Mouse (Mus musculus): ENCODE data around the gene Leng9. TPM values are rescaled to one million over a fixed set of nuclear protein-coding genes. Genes with fewer than 3 reads are reported as not detected.
A peak's percentile ranks its signal among the peaks of the same experiment; 100 is the strongest.

The Leng9 gene
- polyA plus RNA-seq, 1 experiment from 2014 or later, result 6.6 TPM

DNA sequence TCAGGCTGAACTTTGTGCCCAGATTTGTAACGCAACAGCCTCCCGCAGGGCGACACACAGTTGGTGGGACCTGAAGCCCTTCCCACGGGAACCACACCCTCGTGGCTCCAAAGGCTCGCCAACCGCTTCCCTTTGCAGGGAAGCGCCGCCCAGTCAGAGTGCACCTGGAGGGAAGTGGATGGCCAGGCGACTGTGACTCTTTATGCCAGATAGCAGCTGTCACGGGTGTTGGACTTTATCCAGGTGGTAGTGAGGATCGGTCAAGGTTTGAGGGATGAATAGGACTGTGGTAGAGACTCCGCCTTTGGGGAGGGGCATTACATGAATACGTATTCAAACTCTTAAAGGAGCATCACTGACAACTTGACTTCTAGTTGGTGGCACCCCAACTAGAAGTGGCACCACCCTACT, 642 bp upstream of the Leng9 start:
- peak overlapping the region; percentile 81 for H3K9ac ChIP-seq (replicated peaks)
- no peaks in the 10 kb centered on the region for H3K9me3 ChIP-seq (replicated peaks)
- peak; percentile 23 for ATAC-seq (ENCODE audit: low FRiP score)
- peaks cover 25% of the 10 kb centered on the region for H3K36me3 ChIP-seq
- H3K4me1 ChIP-seq, result peaks cover 37% of the 10 kb centered on the region
- H3K27ac ChIP-seq (replicated peaks), result no peak overlapping the region
- WGBS, result 2% methylated on average over 14 of the region's 14 CpGs
- H3K4me3 ChIP-seq (replicated peaks), result peak overlapping the region; percentile 69
- peak overlapping the region; percentile 85 for H3K4me2 ChIP-seq
- H3K27me3 ChIP-seq (replicated peaks), result peaks cover 23% of the 10 kb centered on the region

DNA sequence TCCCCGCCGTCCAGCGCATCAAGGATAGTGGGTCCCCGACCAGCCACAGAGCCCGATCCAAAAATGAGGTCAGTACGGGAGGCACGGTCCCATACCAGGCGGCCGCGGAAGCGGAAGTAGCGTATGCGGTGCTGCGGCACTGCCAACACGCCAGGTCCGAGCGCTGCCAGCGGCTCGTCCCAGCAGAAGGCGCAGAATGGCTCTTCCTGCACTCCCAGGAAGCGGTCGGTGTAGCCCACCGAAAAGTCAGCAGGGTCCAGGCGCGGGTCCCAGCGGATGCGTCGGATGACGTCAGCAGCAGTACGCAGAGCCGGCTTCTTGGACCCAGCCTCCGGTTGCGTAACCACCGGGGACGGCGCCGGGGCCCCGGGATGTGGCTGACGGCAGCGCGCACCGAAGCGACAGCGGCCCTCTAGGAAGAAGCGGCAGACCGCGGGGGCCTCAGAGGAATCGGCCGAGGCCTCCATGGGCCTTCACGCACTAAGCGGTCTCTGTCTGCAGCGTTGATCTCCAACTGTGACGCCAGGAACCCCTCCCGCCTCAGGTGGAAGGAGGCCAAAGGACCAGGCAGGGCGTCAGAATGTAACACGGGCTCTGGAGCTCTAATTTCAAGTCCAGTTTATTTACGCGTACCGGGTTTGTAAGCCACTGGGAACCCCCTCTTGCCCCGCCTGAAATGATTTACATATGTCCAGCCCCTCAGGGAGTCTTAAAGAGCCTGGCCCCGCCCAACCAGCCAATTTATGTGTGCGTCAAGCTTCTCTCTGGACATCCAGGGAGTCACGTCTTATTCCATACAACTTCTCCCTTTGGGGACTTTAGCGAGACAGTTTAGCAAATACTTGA, 742 bp downstream of the Leng9 start:
- Histone ChIP-seq H3K4me2 (peak overlapping the region; percentile 85), H3K4me3 (replicated peaks) (peak overlapping the region; percentile 69), H3K4me1 (peaks cover 37% of the 10 kb centered on the region), H3K36me3 (peaks cover 38% of the 10 kb centered on the region), H3K9ac (replicated peaks) (peak overlapping the region; percentile 81), H3K27ac (replicated peaks) (peak overlapping the region; percentile 93), H3K9me3 (replicated peaks) (no peaks in the 10 kb centered on the region), H3K27me3 (replicated peaks) (peaks cover 23% of the 10 kb centered on the region)
- peak; percentile 82 for ATAC-seq (ENCODE audit: low FRiP score)
- WGBS, result under 1% methylated on average over 64 of the region's 64 CpGs

DNA sequence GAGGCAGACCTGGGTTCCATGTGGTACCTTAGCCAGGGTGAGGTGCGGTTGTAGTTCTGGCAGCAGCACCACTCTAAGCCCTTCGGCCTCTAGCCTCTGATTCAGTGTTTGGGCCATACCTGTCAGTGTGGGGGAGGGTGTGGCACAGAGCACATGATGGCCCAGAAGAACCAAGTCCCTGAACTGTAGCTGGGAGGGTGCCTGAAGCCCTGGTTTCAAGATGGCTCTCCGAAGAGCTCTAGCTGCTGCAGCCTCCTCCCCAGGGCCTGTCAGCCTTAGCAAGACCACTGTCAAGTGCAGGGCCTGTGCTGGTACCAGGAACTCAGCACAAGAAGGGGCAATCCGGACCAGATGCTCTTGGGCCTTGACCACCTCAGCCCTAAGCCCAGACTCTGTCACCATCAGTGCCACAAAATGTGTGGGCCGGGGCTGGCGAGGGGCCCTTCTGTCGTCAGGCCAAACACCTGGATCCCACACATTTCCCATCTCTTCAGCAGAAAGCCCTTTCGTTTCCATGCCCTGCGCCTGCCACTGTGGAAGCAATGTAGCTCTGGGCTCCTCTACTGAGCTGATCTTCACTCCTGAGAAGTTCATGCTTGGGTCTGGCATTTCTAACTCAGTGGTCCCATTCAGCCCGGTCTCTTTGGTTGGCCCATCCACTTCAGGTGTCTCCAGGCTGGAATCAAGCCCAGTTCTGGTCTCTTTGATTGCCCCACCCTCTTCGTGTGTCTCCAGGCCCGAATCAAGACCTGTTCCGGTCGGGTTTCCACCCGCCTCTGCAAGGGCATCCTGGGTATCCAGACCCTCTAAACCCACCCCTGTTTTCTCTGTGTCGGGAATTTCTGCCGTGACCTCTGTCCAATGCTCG, 1.6 kb downstream of the Leng9 start:
- peaks cover 47% of the 10 kb centered on the region for H3K36me3 ChIP-seq
- peak overlapping the region; percentile 69 for H3K4me3 ChIP-seq (replicated peaks)
- H3K9ac ChIP-seq (replicated peaks), result peak overlapping the region; percentile 81
- H3K9me3 ChIP-seq (replicated peaks), result no peaks in the 10 kb centered on the region
- 24% methylated on average over 18 of the region's 18 CpGs for WGBS
- H3K27ac ChIP-seq (replicated peaks), result peak overlapping the region; percentile 93
- H3K4me1 ChIP-seq, result peaks cover 37% of the 10 kb centered on the region
- peak overlapping the region; percentile 85 for H3K4me2 ChIP-seq
- peaks cover 20% of the 10 kb centered on the region for H3K27me3 ChIP-seq (replicated peaks)
- peak; percentile 26 for ATAC-seq (ENCODE audit: low FRiP score)

DNA sequence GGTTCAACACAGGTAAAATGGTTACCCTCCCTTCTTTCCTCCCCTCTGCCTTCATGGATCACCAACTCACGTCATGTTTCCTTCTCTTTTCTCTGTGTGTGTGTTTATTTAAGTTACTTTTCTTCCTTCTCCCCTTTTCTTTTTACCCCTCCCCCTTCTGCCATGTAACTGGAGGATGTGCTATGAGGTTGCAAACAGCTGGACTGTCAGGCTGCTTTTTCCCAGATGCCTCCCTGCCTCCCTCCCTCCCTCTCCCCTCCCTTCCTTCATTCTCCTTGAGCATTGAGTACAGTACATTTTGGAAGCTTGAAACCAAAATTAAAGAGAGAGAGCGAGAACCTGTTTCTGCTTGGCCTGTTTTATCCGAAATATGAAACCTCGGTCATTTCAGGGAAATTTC, 2.3 kb downstream of the Leng9 start:
- peaks cover 15% of the 10 kb centered on the region for H3K27me3 ChIP-seq (replicated peaks)
- peaks cover 37% of the 10 kb centered on the region for H3K4me1 ChIP-seq
- no peak for ATAC-seq (ENCODE audit: low FRiP score)
- H3K9me3 ChIP-seq (replicated peaks), result no peaks in the 10 kb centered on the region
- WGBS, result 91% methylated on average over 4 of the region's 4 CpGs
- H3K4me2 ChIP-seq, result peak overlapping the region; percentile 85; the same call in 1 of the 2 replicates
- H3K27ac ChIP-seq (replicated peaks), result peak overlapping the region; percentile 93; the same call in 1 of the 2 replicates
- H3K4me3 ChIP-seq (replicated peaks), result no peak overlapping the region
- H3K36me3 ChIP-seq, result peaks cover 54% of the 10 kb centered on the region
- H3K9ac ChIP-seq (replicated peaks), result no peak overlapping the region

DNA sequence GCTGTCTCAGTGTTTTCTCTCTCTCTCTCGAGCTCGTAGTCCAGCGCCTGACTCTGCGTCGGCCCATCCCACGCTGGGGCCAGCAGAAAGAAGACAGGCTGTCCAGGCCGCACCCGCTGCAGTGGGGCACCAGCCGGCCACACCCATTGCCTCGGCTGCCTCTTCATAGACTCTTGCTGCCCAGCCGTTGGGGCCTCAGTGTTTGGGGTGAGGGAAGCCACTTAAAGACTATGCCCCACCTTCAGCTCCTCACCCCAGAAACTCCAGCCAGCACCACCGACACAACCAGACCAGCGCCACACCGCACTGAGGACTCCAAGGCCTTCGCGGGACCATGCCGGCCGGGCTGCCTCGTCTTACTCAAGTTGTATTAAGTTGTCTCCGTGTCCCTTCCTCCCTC, 2.8 kb downstream of the Leng9 start:
- peaks cover 59% of the 10 kb centered on the region for H3K36me3 ChIP-seq
- H3K9ac ChIP-seq (replicated peaks), result no peak overlapping the region
- H3K9me3 ChIP-seq (replicated peaks), result no peaks in the 10 kb centered on the region
- no peak overlapping the region for H3K27ac ChIP-seq (replicated peaks)
- H3K4me2 ChIP-seq, result no peak overlapping the region
- no peak overlapping the region for H3K4me3 ChIP-seq (replicated peaks)
- 90% methylated on average over 20 of the region's 20 CpGs for WGBS
- H3K27me3 ChIP-seq (replicated peaks), result peaks cover 11% of the 10 kb centered on the region
- H3K4me1 ChIP-seq, result peaks cover 37% of the 10 kb centered on the region
- no peak for ATAC-seq (ENCODE audit: low FRiP score)

DNA sequence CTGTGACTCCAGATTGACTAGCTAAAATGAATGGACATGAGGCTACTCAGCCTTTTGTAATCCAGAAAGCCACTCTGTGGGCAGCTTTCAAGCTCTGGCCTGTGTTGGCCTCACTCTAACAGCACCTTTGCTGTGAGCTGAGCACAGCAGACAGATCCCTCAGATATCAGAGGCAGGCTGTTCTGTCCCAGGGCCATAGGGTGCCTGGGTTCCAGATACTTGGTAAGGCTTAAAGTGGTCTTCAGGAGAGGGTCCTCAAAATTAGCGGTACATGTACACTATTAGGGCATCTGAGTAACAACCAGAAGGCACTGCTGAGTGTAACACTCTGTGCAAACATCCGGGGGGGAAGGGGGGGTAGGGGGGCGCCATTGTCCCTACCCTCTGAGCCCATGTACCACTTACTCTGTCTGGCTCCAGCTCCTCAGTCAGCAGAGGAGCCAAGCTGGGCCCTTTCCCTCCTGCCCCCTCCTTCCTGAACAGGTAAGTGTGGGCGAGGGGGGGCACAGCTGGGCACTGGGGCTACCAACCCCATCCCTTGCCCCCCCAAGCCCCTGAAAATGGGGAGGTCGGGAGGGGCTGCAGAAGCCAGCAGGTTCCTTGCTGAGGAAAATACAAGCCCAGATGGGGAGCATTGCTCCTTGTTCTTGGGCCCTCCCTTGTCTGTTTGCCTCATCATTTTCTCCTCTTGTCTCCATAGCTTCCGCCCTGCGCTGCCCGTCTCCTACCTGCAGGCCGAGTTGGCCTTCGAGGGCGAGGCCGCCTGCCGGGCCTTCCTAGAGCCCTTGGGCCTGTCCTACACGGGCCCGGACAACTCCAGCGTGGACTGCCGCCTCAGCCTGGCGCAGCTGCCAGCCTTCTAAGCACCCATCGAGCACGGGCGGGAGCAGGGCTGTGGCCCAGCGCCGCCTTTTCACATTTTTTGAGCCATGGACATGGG, 3.7 kb downstream of the Leng9 start:
- Histone ChIP-seq H3K4me2 (no peak overlapping the region), H3K36me3 (peaks cover 68% of the 10 kb centered on the region), H3K4me3 (replicated peaks) (no peak overlapping the region), H3K9me3 (replicated peaks) (no peaks in the 10 kb centered on the region), H3K4me1 (peaks cover 35% of the 10 kb centered on the region), H3K9ac (replicated peaks) (no peak overlapping the region), H3K27ac (replicated peaks) (no peak overlapping the region), H3K27me3 (replicated peaks) (peaks cover 6% of the 10 kb centered on the region)
- WGBS, result 95% methylated on average over 23 of the region's 23 CpGs
- no peak for ATAC-seq (ENCODE audit: low FRiP score)

DNA sequence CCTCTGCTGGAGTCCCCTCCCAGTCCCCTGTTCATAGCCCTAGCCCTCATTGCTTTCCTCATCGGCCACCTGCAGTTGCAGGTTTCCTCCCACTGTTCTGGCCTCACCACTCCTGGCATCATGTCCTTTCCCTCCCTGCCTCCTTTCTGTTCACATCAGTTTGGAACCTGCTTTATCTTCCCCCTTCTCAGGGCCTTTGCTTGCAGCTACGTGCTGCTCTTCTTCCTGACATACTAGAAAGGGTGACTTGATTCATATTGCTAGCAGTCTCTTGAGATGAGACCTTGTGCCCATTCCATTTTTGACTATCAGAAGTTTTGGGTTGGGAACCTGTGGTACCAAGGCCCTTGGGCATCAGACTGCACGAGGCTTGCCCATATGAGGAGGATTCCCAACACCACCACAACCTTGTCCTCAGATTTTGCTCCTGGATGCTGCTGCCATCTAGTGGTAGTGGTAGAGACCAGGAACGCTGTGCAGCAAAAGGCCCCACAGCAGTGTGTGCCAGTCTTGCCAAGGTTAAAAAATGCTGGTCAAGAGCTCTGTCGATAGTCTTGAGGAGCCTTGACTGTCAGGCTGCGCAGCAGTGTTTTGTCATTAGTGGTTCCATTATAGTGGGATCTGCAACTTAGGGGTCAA, 4.5 kb downstream of the Leng9 start:
- Histone ChIP-seq H3K4me3 (replicated peaks) (no peak overlapping the region), H3K4me1 (peaks cover 27% of the 10 kb centered on the region), H3K4me2 (no peak overlapping the region), H3K9me3 (replicated peaks) (no peaks in the 10 kb centered on the region), H3K27ac (replicated peaks) (no peak overlapping the region), H3K27me3 (replicated peaks) (no peaks in the 10 kb centered on the region), H3K36me3 (peaks cover 76% of the 10 kb centered on the region), H3K9ac (replicated peaks) (no peak overlapping the region)
- no peak for ATAC-seq (ENCODE audit: low FRiP score)
- WGBS, result 67% methylated on average over 6 of the region's 6 CpGs

DNA sequence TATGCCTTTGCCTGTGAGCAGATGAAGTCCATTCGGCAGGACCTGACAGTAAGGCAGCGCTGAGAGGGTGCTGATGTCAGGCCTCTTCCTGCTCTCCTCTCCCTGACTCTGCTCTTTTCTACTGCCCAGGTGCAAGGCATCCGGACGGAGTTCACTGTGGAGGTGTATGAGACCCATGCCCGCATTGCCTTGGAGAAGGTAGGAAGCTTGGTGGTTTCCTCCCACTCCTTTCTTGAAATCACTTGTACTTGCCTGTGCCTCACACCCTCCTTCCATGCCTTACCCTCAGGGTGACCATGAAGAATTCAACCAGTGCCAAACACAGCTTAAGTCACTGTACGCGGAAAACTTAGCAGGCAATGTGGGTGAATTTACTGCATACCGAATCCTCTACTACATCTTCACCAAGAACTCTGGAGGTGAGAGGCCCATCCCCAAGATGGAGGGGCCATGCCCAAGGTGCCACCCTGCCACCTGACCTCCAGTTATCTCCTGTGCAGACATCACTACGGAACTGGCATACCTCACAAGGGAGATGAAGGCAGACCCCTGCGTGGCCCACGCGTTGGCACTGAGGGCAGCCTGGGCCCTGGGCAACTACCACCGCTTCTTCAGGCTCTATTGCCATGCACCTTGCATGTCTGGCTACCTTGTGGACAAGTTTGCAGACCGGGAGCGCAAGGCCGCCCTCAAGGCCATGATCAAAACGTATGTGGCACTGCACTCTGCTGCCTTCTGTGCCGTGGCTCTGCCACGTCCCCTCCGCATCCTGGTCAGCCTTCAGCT, 5.2 kb downstream of the Leng9 start:
- Histone ChIP-seq H3K27ac (replicated peaks) (no peak overlapping the region), H3K4me2 (no peak overlapping the region), H3K4me3 (replicated peaks) (no peak overlapping the region), H3K4me1 (peaks cover 20% of the 10 kb centered on the region), H3K9ac (replicated peaks) (no peak overlapping the region), H3K27me3 (replicated peaks) (no peaks in the 10 kb centered on the region), H3K9me3 (replicated peaks) (no peaks in the 10 kb centered on the region), H3K36me3 (peaks cover 83% of the 10 kb centered on the region)
- 96% methylated on average over 20 of the region's 20 CpGs for WGBS
- no peak for ATAC-seq (ENCODE audit: low FRiP score)

DNA sequence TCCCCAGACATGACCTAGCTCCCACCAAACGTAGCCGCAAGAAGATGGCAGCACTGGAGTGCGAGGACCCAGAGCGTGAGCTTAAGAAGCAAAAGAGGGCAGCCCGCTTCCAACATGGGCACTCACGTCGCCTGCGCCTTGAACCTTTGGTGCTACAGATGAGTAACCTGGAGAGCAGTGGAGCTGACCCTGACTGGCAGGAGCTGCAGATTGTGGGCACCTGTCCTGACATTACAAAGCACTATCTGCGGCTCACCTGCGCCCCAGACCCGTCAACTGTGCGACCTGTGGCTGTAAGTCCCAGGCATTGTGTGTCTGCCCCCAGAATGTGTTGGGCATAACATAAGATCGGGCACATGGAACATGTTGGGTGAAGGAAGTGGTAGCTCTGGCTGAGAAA, 6.1 kb downstream of the Leng9 start:
- H3K4me3 ChIP-seq (replicated peaks), result no peak overlapping the region
- 98% methylated on average over 13 of the region's 13 CpGs for WGBS
- H3K9ac ChIP-seq (replicated peaks), result no peak overlapping the region
- no peak overlapping the region for H3K4me2 ChIP-seq
- ATAC-seq (ENCODE audit: low FRiP score), result no peak
- no peaks in the 10 kb centered on the region for H3K27me3 ChIP-seq (replicated peaks)
- H3K36me3 ChIP-seq, result peaks cover 92% of the 10 kb centered on the region
- peaks cover 17% of the 10 kb centered on the region for H3K4me1 ChIP-seq
- H3K27ac ChIP-seq (replicated peaks), result no peak overlapping the region
- no peaks in the 10 kb centered on the region for H3K9me3 ChIP-seq (replicated peaks)

DNA sequence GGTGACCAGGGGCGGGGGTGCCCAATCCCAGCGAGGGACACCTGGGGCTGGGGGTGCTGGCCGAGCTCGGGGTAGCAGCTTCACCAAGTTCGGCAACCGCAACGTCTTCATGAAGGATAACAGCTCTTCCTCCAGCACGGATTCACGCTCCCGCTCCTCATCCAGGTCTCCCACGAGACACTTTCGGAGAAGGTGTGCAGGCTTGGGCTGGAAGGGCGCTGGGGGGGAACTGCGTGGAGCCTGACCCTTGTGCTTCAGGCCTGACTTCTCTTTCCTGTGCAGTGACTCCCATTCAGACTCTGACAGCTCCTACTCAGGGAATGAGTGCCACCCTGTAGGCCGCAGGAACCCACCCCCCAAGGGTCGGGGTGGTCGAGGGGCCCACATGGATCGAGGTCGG, 6.7 kb downstream of the Leng9 start:
- Histone ChIP-seq H3K36me3 (peaks cover 98% of the 10 kb centered on the region), H3K27ac (replicated peaks) (no peak overlapping the region), H3K4me3 (replicated peaks) (no peak overlapping the region), H3K4me1 (peaks cover 18% of the 10 kb centered on the region), H3K9ac (replicated peaks) (no peak overlapping the region), H3K4me2 (no peak overlapping the region), H3K9me3 (replicated peaks) (no peaks in the 10 kb centered on the region), H3K27me3 (replicated peaks) (no peaks in the 10 kb centered on the region)
- ATAC-seq (ENCODE audit: low FRiP score), result no peak
- WGBS, result 98% methylated on average over 19 of the region's 19 CpGs

Data from neural tube, embryonic 15.5 days (tissue).